In the genomic region with DNA sequence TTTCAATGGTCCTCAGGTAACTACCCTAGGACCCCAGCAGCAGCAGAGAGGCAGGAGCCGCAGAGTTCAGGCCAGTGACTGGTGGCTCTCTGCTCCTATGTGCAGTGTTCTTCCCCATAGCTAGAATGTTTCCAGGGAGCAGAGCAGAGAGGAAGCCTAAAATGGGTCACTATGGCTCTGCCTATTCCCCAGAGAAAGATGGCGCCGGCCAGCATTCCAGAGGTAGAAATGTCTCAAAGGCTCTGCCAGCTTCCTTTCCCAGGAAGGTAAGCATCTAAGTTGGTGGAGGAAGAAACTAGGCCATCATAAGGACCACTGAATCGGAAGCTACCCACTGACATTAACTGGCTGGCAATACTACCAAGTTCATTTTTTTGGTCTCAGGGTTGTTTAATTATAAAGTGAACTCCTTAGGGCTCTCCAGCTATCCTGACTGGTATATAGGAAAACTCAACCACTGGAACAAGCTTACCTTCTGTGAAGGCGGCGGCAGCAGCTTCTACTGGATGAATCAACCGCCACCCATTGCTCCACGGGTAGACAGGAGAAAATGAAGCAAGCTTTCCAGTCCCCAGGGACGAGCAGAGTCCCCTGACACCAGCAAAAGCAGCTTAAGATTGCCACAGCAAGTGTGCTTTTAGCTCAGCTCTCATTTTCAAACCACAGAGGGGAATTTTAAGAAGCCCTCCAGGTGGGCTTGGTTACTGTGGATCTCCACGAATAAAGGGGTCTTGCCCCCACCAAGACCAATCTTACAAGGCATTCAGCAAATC, we compare ENCODE assay signal across 16 mouse cellular contexts. TPM values are rescaled to one million over a fixed set of nuclear protein-coding genes. Genes with fewer than 3 reads are reported as not detected.
DNase-seq lines count a peak whose midpoint lies in the region; ATAC-seq and TF ChIP-seq lines count a peak whose summit lies in the region.
"Had no signal": no experiment of that assay in that cellular context is flagged by ENCODE, and none has a peak within 500 bp of the region (broad histone marks: within the 10 kb centered on the region; RNA-seq: fewer than 3 reads in every experiment).

No protein-coding gene starts in this region.

- DNase-seq in forebrain, embryonic 14.5 days (ENCODE audit: low spot score): no peak
- peak; percentile 51 to 57 for DNase-seq in B cell, adult 2 months
- DNase-seq in hindbrain, postnatal 0 days (ENCODE audit: low spot score): no peak
- no peak for DNase-seq in thymus, adult 2 months
- DNase-seq: cerebellum, adult 9-11 months; layer of hippocampus, postnatal 36 days; lung, postnatal 14 days; spleen, adult 18-20 months; thymus, adult 18-20 months had no signal

- no peaks in the 10 kb centered on the region for H3K27me3 ChIP-seq in forebrain, embryonic 14.5 days (replicated peaks; ENCODE audit: control insufficient read depth, insufficient read depth, low read length)
- no peaks in the 10 kb centered on the region for H3K27me3 ChIP-seq in forebrain, embryonic 15.5 days
- H3K27me3 ChIP-seq in hindbrain, embryonic 15.5 days: no peaks in the 10 kb centered on the region
- H3K27me3 ChIP-seq in hindbrain, embryonic 12.5 days: no peaks in the 10 kb centered on the region
- H3K27me3 ChIP-seq in hindbrain, postnatal 0 days (ENCODE audit: insufficient read depth, low read length): no peaks in the 10 kb centered on the region
- H3K27me3 ChIP-seq in thymus, adult 2 months (ENCODE audit: control insufficient read depth, insufficient read depth, low read length): no peaks in the 10 kb centered on the region
- H3K27me3 ChIP-seq: limb, embryonic 12.5 days had no signal

- peaks cover 17% of the 10 kb centered on the region for H3K4me1 ChIP-seq in forebrain, embryonic 14.5 days (ENCODE audit: control insufficient read depth, insufficient read depth, low read length)
- peaks cover 88% of the 10 kb centered on the region for H3K4me1 ChIP-seq in forebrain, embryonic 15.5 days
- H3K4me1 ChIP-seq in hindbrain, embryonic 15.5 days (replicated peaks): peaks cover 81% of the 10 kb centered on the region
- H3K4me1 ChIP-seq in hindbrain, embryonic 12.5 days: peaks cover 53% of the 10 kb centered on the region
- peaks cover 19% of the 10 kb centered on the region for H3K4me1 ChIP-seq in hindbrain, postnatal 0 days (ENCODE audit: insufficient read depth, low read length)
- peaks cover 21% of the 10 kb centered on the region for H3K4me1 ChIP-seq in thymus, adult 2 months (replicated peaks; ENCODE audit: control insufficient read depth, insufficient read depth, low read length)

- no peak for TF ChIP-seq CTCF in hindbrain, postnatal 0 days (IDR thresholded peaks at IDR 0.05; ENCODE audit: low read depth)
- TF ChIP-seq CTCF in thymus, adult 2 months (IDR thresholded peaks at IDR 0.05; ENCODE audit: borderline replicate concordance, control insufficient read depth, extremely low read depth, insufficient read depth, low read length, poor library complexity): no peak

- H3K27ac ChIP-seq in forebrain, embryonic 14.5 days (ENCODE audit: low read depth, low read length): no peak overlapping the region
- H3K27ac ChIP-seq in forebrain, embryonic 15.5 days (replicated peaks): no peak overlapping the region
- H3K27ac ChIP-seq in hindbrain, embryonic 15.5 days (replicated peaks): peak overlapping the region; percentile 31; the same call in 1 of the 2 replicates
- no peak overlapping the region for H3K27ac ChIP-seq in hindbrain, embryonic 12.5 days
- H3K27ac ChIP-seq in hindbrain, postnatal 0 days: peak overlapping the region; percentile 16; the same call in 1 of the 2 replicates
- no peak overlapping the region for H3K27ac ChIP-seq in thymus, adult 2 months (ENCODE audit: control insufficient read depth, insufficient read depth, low read length)
- H3K27ac ChIP-seq: limb, embryonic 12.5 days had no signal

- peak overlapping the region; percentile 13; the same call in 1 of the 2 replicates for H3K9ac ChIP-seq in forebrain, embryonic 14.5 days (ENCODE audit: low read length)
- no peak overlapping the region for H3K9ac ChIP-seq in forebrain, embryonic 15.5 days (replicated peaks)
- H3K9ac ChIP-seq in hindbrain, embryonic 15.5 days: no peak overlapping the region
- H3K9ac ChIP-seq in hindbrain, embryonic 12.5 days: no peak overlapping the region
- no peak overlapping the region; the same call in 1 of the 2 replicates for H3K9ac ChIP-seq in hindbrain, postnatal 0 days (replicated peaks; ENCODE audit: low read length)
- H3K9ac ChIP-seq: limb, embryonic 12.5 days had no signal

- no peak for TF ChIP-seq POLR2A in thymus, adult 2 months (IDR thresholded peaks at IDR 0.05; ENCODE audit: control insufficient read depth, extremely low read depth, insufficient read depth, low read length, poor library complexity)

- WGBS in forebrain, embryonic 14.5 days: 80% methylated on average over 10 of the region's 10 CpGs
- 82% methylated on average over 10 of the region's 10 CpGs for WGBS in forebrain, embryonic 15.5 days
- WGBS in hindbrain, embryonic 15.5 days: 69% methylated on average over 10 of the region's 10 CpGs
- WGBS in hindbrain, embryonic 12.5 days: 83% methylated on average over 10 of the region's 10 CpGs
- WGBS in hindbrain, postnatal 0 days: 73% methylated on average over 10 of the region's 10 CpGs
- WGBS in thymus, adult 2 months: 85% methylated on average over 10 of the region's 10 CpGs

- H3K9me3 ChIP-seq in forebrain, embryonic 14.5 days (replicated peaks; ENCODE audit: control insufficient read depth, low read length): no peaks in the 10 kb centered on the region
- H3K9me3 ChIP-seq in forebrain, embryonic 15.5 days: no peaks in the 10 kb centered on the region
- H3K9me3 ChIP-seq in hindbrain, embryonic 15.5 days: no peaks in the 10 kb centered on the region
- H3K9me3 ChIP-seq in hindbrain, embryonic 12.5 days (replicated peaks): no peaks in the 10 kb centered on the region
- no peaks in the 10 kb centered on the region for H3K9me3 ChIP-seq in hindbrain, postnatal 0 days (ENCODE audit: low read length)
- H3K9me3 ChIP-seq: limb, embryonic 12.5 days had no signal

- H3K36me3 ChIP-seq in forebrain, embryonic 14.5 days (ENCODE audit: control insufficient read depth, insufficient read depth, low read length): peaks cover 5% of the 10 kb centered on the region; the same call in 1 of the 2 replicates
- no peaks in the 10 kb centered on the region for H3K36me3 ChIP-seq in forebrain, embryonic 15.5 days
- H3K36me3 ChIP-seq in hindbrain, embryonic 15.5 days: no peaks in the 10 kb centered on the region
- no peaks in the 10 kb centered on the region; the same call in 1 of the 2 replicates for H3K36me3 ChIP-seq in hindbrain, embryonic 12.5 days
- no peaks in the 10 kb centered on the region for H3K36me3 ChIP-seq in hindbrain, postnatal 0 days (ENCODE audit: insufficient read depth, low read length)
- no peaks in the 10 kb centered on the region for H3K36me3 ChIP-seq in thymus, adult 2 months (ENCODE audit: control insufficient read depth, insufficient read depth, low read length)

- ATAC-seq in forebrain, embryonic 14.5 days: no peak
- no peak for ATAC-seq in forebrain, embryonic 15.5 days (replicated peaks)
- no peak for ATAC-seq in hindbrain, embryonic 15.5 days (ENCODE audit: low FRiP score, low read depth)
- no peak for ATAC-seq in hindbrain, embryonic 12.5 days (ENCODE audit: low FRiP score)
- ATAC-seq in hindbrain, postnatal 0 days: no peak
- no peak for ATAC-seq in inflammation-experienced regulatory T-cells, adult 6 months
- ATAC-seq: activated CD4-positive, CD25-positive, alpha-beta regulatory T cell, adult 4 months had no signal

- no peak overlapping the region for H3K4me3 ChIP-seq in forebrain, embryonic 14.5 days (ENCODE audit: low read depth, low read length)
- H3K4me3 ChIP-seq in forebrain, embryonic 15.5 days: no peak overlapping the region
- no peak overlapping the region for H3K4me3 ChIP-seq in hindbrain, embryonic 15.5 days
- H3K4me3 ChIP-seq in hindbrain, embryonic 12.5 days: no peak overlapping the region
- no peak overlapping the region for H3K4me3 ChIP-seq in hindbrain, postnatal 0 days (ENCODE audit: low read length)
- no peak overlapping the region for H3K4me3 ChIP-seq in thymus, adult 2 months (ENCODE audit: control insufficient read depth, insufficient read depth, low read length)
- H3K4me3 ChIP-seq: limb, embryonic 12.5 days had no signal

- H3K4me2 ChIP-seq in forebrain, embryonic 14.5 days (ENCODE audit: low read length): no peak overlapping the region
- H3K4me2 ChIP-seq in forebrain, embryonic 15.5 days (replicated peaks): no peak overlapping the region
- no peak overlapping the region for H3K4me2 ChIP-seq in hindbrain, embryonic 15.5 days
- no peak overlapping the region for H3K4me2 ChIP-seq in hindbrain, embryonic 12.5 days (replicated peaks)
- peak overlapping the region; percentile 2; the same call in 1 of the 2 replicates for H3K4me2 ChIP-seq in hindbrain, postnatal 0 days (ENCODE audit: low read depth, low read length)
- H3K4me2 ChIP-seq: limb, embryonic 12.5 days; midbrain, embryonic 11.5 days had no signal

RNA-seq across cellular contexts. Expression of a gene that starts 4.7 kb away (rescaled TPM):
- polyA plus RNA-seq in forebrain, embryonic 14.5 days (2014; fragmentation: Nextera tagmentation; extraction: Ambion mirVana): 50.0 and 51.3 TPM in 2 replicates
- polyA plus RNA-seq in forebrain, embryonic 15.5 days (2015; fragmentation: Nextera tagmentation; extraction: Ambion mirVana): 89.3 and 94.1 TPM in 2 replicates
- polyA plus RNA-seq in hindbrain, embryonic 15.5 days (2015; fragmentation: Nextera tagmentation; extraction: Ambion mirVana): 55.7 and 56.2 TPM in 2 replicates
- 63.2 and 71.0 TPM in 2 replicates for polyA plus RNA-seq in hindbrain, embryonic 12.5 days (2016; fragmentation: Nextera tagmentation; extraction: Ambion mirVana)
- 16.1 and 16.2 TPM in 2 replicates for total RNA-seq in hindbrain, postnatal 0 days (2014; rRNA removed)
- polyA plus RNA-seq in hindbrain, postnatal 0 days (2015; fragmentation: Nextera tagmentation; extraction: Ambion mirVana): 34.9 and 35.9 TPM in 2 replicates
- 277 and 313 TPM in 2 replicates for polyA plus RNA-seq in thymus, adult 2 months (2012; rRNA removed)
- polyA plus RNA-seq in inflammation-experienced regulatory T-cells, adult 6 months (2017; shearing (Covaris generic)): 10 to 100 TPM; 19.5 to 27.5 (median 24.2) TPM

RNA-seq across cellular contexts. Expression of a gene that starts 27.8 kb away (rescaled TPM):
- 21.3 TPM in 2 replicates for polyA plus RNA-seq in forebrain, embryonic 14.5 days (2014; fragmentation: Nextera tagmentation; extraction: Ambion mirVana)
- 22.1 and 23.0 TPM in 2 replicates for polyA plus RNA-seq in forebrain, embryonic 15.5 days (2015; fragmentation: Nextera tagmentation; extraction: Ambion mirVana)
- polyA plus RNA-seq in hindbrain, embryonic 15.5 days (2015; fragmentation: Nextera tagmentation; extraction: Ambion mirVana): 15.6 and 17.8 TPM in 2 replicates
- polyA plus RNA-seq in hindbrain, embryonic 12.5 days (2016; fragmentation: Nextera tagmentation; extraction: Ambion mirVana): 12.5 and 13.5 TPM in 2 replicates
- 13.5 and 19.6 TPM in 2 replicates for total RNA-seq in hindbrain, postnatal 0 days (2014; rRNA removed)
- polyA plus RNA-seq in hindbrain, postnatal 0 days (2015; fragmentation: Nextera tagmentation; extraction: Ambion mirVana): 9.7 and 10.2 TPM in 2 replicates
- 9.8 and 10.9 TPM in 2 replicates for polyA plus RNA-seq in thymus, adult 2 months (2012; rRNA removed)
- polyA plus RNA-seq in inflammation-experienced regulatory T-cells, adult 6 months (2017; shearing (Covaris generic)): 1 to 10 TPM; 5.4 to 6.0 (median 5.8) TPM

RNA-seq across cellular contexts. Expression of a gene that starts 30.0 kb away (rescaled TPM):
- 0.14 TPM in 1 of 2 replicates, not detected in the other for polyA plus RNA-seq in forebrain, embryonic 14.5 days (2014; fragmentation: Nextera tagmentation; extraction: Ambion mirVana)
- polyA plus RNA-seq in forebrain, embryonic 15.5 days (2015; fragmentation: Nextera tagmentation; extraction: Ambion mirVana): 0.19 and 0.36 TPM in 2 replicates
- 0.30 and 0.34 TPM in 2 replicates for polyA plus RNA-seq in hindbrain, embryonic 15.5 days (2015; fragmentation: Nextera tagmentation; extraction: Ambion mirVana)
- polyA plus RNA-seq in hindbrain, embryonic 12.5 days (2016; fragmentation: Nextera tagmentation; extraction: Ambion mirVana): 0.10 TPM in 1 of 2 replicates, not detected in the other
- total RNA-seq in hindbrain, postnatal 0 days (2014; rRNA removed): 0.58 and 1.1 TPM in 2 replicates
- 0.33 and 0.43 TPM in 2 replicates for polyA plus RNA-seq in hindbrain, postnatal 0 days (2015; fragmentation: Nextera tagmentation; extraction: Ambion mirVana)
- 0.05 and 0.17 TPM in 2 replicates for polyA plus RNA-seq in thymus, adult 2 months (2012; rRNA removed)
- polyA plus RNA-seq in inflammation-experienced regulatory T-cells, adult 6 months (2017; shearing (Covaris generic)): under 1 TPM in 2 of 3 experiments, not detected in 1; 0.21 to 0.45 TPM
- polyA plus RNA-seq: activated CD4-positive, CD25-positive, alpha-beta regulatory T cell, adult 4 months; limb, embryonic 12.5 days; midbrain, embryonic 11.5 days had no signal

Comparison
In these comparisons a context has a peak if more than half of its experiments do, and no peak if none do; other contexts are left out.
1. H3K27ac ChIP-seq: peak in hindbrain, embryonic 15.5 days (single experiment) and hindbrain, postnatal 0 days (single experiment); none in forebrain, embryonic 14.5 days (single experiment), forebrain, embryonic 15.5 days (single experiment), hindbrain, embryonic 12.5 days (single experiment) and thymus, adult 2 months (single experiment).
2. DNase-seq: peak in B cell, adult 2 months (2 of 2); none in forebrain, embryonic 14.5 days (single experiment), hindbrain, postnatal 0 days (single experiment) and thymus, adult 2 months (single experiment).